Mouse (Mus musculus) heart, postnatal 14 days (tissue): ENCODE measurements at regions not wholly inside any gene's neighbourhood (a gene's known extent, or its start where the extent isn't known, plus 50 kb on each side); places are given as distances from the start of the nearest gene placed in this dataset.
"Not testable (repeated sequence)": the region's sequence is repeated elsewhere in the genome, so short reads cannot be mapped to it uniquely, and the experiment has no call there.

Experiments
- DNase-seq, 2 experiments: peaks; one replicate each; pipeline ENCODE4 v3.0.0; 2021 to 2022
- intact Hi-C: fragments of 180-260 bp; cut with DNase I; formaldehyde crosslinking; loops from one replicate; pipeline ENCODE4 v1.15.1; 2025

GRCm38 (mm10) chr10:85731163-85731562 lies 98.1 kb upstream of the Pwp1 start:
- DNase-seq, intact Hi-C loops: not testable (repeated sequence)

- DNase-seq, result peak in 1 of 2 experiments; percentile 5
- intact Hi-C loops, result not testable (repeated sequence)
Observed at GRCm38 (mm10) chr10:85731796-85732388, 97.4 kb upstream of the Pwp1 start.

- DNase-seq, result no peak
- intact Hi-C loops, result no loop called here
Observed at GRCm38 (mm10) chr10:85737796-85738195, 91.5 kb upstream of the Pwp1 start.

- intact Hi-C loops, result no loop called here
- DNase-seq, result no peak
Observed at GRCm38 (mm10) chr10:85739008-85739407, 90.3 kb upstream of the Pwp1 start.

- intact Hi-C loops, DNase-seq: not testable (repeated sequence)
Observed at GRCm38 (mm10) chr10:85739565-85739964, 89.7 kb upstream of the Pwp1 start.

GRCm38 (mm10) chr10:85741972-85742371 lies 87.3 kb upstream of the Pwp1 start:
- DNase-seq, result no peak
- intact Hi-C loops, result loop anchor here (10.0 kb wide), 1 partner anchor 873 kb away; no protein-coding TSS in a partner anchor

GRCm38 (mm10) chr10:85745390-85745789 lies 83.9 kb upstream of the Pwp1 start:
- DNase-seq, result not testable (repeated sequence)
- intact Hi-C loops, result loop anchor here (10.0 kb wide), 1 partner anchor 869 kb away; no protein-coding TSS in a partner anchor

GRCm38 (mm10) chr10:85745818-85746217 lies 83.5 kb upstream of the Pwp1 start:
- intact Hi-C loops, result loop anchor here (10.0 kb wide), 1 partner anchor 869 kb away; no protein-coding TSS in a partner anchor
- DNase-seq, result not testable (repeated sequence)

- intact Hi-C loops, result loop anchor here (10.0 kb wide), 1 partner anchor 865 kb away; no protein-coding TSS in a partner anchor
- DNase-seq, result not testable (repeated sequence)
Observed at GRCm38 (mm10) chr10:85749549-85749948, 79.7 kb upstream of the Pwp1 start.

- intact Hi-C loops, result no loop called here
- DNase-seq, result no peak
Observed at GRCm38 (mm10) chr10:85775035-85775434, 54.3 kb upstream of the Pwp1 start.
